ENCODE assay signal across 9 mouse cellular contexts in the genomic region with DNA sequence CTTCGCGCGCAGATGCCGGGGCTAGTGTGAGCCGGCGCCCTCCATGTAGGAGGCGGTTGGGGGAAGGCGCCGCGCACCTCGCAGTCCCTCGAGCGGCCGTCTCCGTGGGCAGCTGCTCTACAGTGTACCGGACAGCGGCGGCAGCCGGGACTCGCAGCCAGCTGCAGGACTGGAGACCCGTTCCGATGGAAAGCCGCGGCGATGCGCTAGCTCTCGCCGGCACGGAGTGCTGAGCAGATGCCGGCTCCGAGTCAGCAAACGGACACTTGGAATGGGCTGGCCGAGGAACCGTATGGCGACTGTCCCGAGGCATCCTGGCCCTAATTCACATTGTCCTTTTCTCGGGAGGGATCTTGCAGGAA. TPM values are rescaled to one million over a fixed set of nuclear protein-coding genes. Genes with fewer than 3 reads are reported as not detected.
DNase-seq lines count a peak whose midpoint lies in the region; ATAC-seq and TF ChIP-seq lines count a peak whose summit lies in the region.
"Had no signal": no experiment of that assay in that cellular context is flagged by ENCODE, and none has a peak within 500 bp of the region (broad histone marks: within the 10 kb centered on the region; RNA-seq: fewer than 3 reads in every experiment).

No protein-coding gene starts in this region.

- H3K4me1 ChIP-seq in lung, embryonic 15.5 days = peaks cover 27% of the 10 kb centered on the region
- H3K4me1 ChIP-seq in forebrain, embryonic 14.5 days (ENCODE audit: control insufficient read depth, insufficient read depth, low read length) = peaks cover 2% of the 10 kb centered on the region; the same call in 1 of the 2 replicates
- H3K4me1 ChIP-seq in limb, embryonic 13.5 days = peaks cover 34% of the 10 kb centered on the region
- H3K4me1 ChIP-seq in small intestine, adult 2 months (ENCODE audit: control insufficient read depth, insufficient read depth, insufficient read length, low read length) = no peaks in the 10 kb centered on the region

- peaks cover 98% of the 10 kb centered on the region for H3K27me3 ChIP-seq in lung, embryonic 15.5 days
- H3K27me3 ChIP-seq in forebrain, embryonic 14.5 days (replicated peaks; ENCODE audit: control insufficient read depth, insufficient read depth, low read length) = peaks cover 97% of the 10 kb centered on the region
- H3K27me3 ChIP-seq in limb, embryonic 13.5 days = peaks cover 98% of the 10 kb centered on the region
- peaks cover 77% of the 10 kb centered on the region for H3K27me3 ChIP-seq in small intestine, adult 2 months (ENCODE audit: control insufficient read depth, insufficient read depth, low read length)

- TF ChIP-seq CTCF in small intestine, adult 2 months (IDR thresholded peaks at IDR 0.05; ENCODE audit: extremely low read depth, insufficient read length, insufficient replicate concordance, low read depth, low read length) = no peak

- no peak for ATAC-seq in lung, embryonic 15.5 days (ENCODE audit: borderline replicate concordance, extremely low read depth, low FRiP score, low TSS enrichment)
- no peak for ATAC-seq in forebrain, embryonic 14.5 days
- ATAC-seq in limb, embryonic 13.5 days (ENCODE audit: low FRiP score, low read depth) = no peak

- peak overlapping the region; percentile 37 for H3K4me3 ChIP-seq in lung, embryonic 15.5 days
- peak overlapping the region; percentile 18 for H3K4me3 ChIP-seq in forebrain, embryonic 14.5 days (ENCODE audit: low read depth, low read length)
- H3K4me3 ChIP-seq in limb, embryonic 13.5 days = peak overlapping the region; percentile 42
- peak overlapping the region; percentile 25; the same call in 1 of the 2 replicates for H3K4me3 ChIP-seq in small intestine, adult 2 months (ENCODE audit: low read depth, low read length)

- no peak for DNase-seq in lung, postnatal 14 days
- DNase-seq in forebrain, embryonic 14.5 days (ENCODE audit: low spot score) = no peak
- DNase-seq in layer of hippocampus, adult 9-10 months (ENCODE audit: low spot score) = no peak
- DNase-seq in frontal cortex, adult 2 months (ENCODE audit: extremely low spot score in 1 of 2, low spot score in 1 of 2) = no peak
- DNase-seq in thymus, adult 18-20 months = no peak

- no peak overlapping the region for H3K9ac ChIP-seq in lung, embryonic 15.5 days
- H3K9ac ChIP-seq in forebrain, embryonic 14.5 days (ENCODE audit: low read length) = no peak overlapping the region
- no peak overlapping the region for H3K9ac ChIP-seq in limb, embryonic 13.5 days

- H3K4me2 ChIP-seq in lung, embryonic 15.5 days = peak overlapping the region; percentile 62
- peak overlapping the region; percentile 36 for H3K4me2 ChIP-seq in forebrain, embryonic 14.5 days (ENCODE audit: low read length)
- peak overlapping the region; percentile 66 for H3K4me2 ChIP-seq in limb, embryonic 13.5 days (replicated peaks)

- H3K27ac ChIP-seq in lung, embryonic 15.5 days = no peak overlapping the region
- H3K27ac ChIP-seq in forebrain, embryonic 14.5 days (ENCODE audit: low read depth, low read length) = no peak overlapping the region
- no peak overlapping the region for H3K27ac ChIP-seq in limb, embryonic 13.5 days
- no peak overlapping the region for H3K27ac ChIP-seq in small intestine, adult 2 months (ENCODE audit: insufficient read depth, low read depth, low read length)

- H3K36me3 ChIP-seq in lung, embryonic 15.5 days = no peaks in the 10 kb centered on the region
- H3K36me3 ChIP-seq in forebrain, embryonic 14.5 days (ENCODE audit: control insufficient read depth, insufficient read depth, low read length) = no peaks in the 10 kb centered on the region
- H3K36me3 ChIP-seq in limb, embryonic 13.5 days = no peaks in the 10 kb centered on the region
- no peaks in the 10 kb centered on the region for H3K36me3 ChIP-seq in small intestine, adult 2 months (ENCODE audit: control insufficient read depth, insufficient read depth, low read length)

- TF ChIP-seq POLR2A in small intestine, adult 2 months (IDR thresholded peaks at IDR 0.05; ENCODE audit: low read depth, low read length) = no peak

- no peaks in the 10 kb centered on the region for H3K9me3 ChIP-seq in lung, embryonic 15.5 days
- no peaks in the 10 kb centered on the region for H3K9me3 ChIP-seq in forebrain, embryonic 14.5 days (replicated peaks; ENCODE audit: control insufficient read depth, low read length)
- no peaks in the 10 kb centered on the region for H3K9me3 ChIP-seq in limb, embryonic 13.5 days

- WGBS in lung, embryonic 15.5 days = under 1% methylated on average over 37 of the region's 37 CpGs
- 1% methylated on average over 37 of the region's 37 CpGs for whole genome bisulfite sequencing in forebrain, embryonic 14.5 days
- WGBS in limb, embryonic 13.5 days = under 1% methylated on average over 34 of the region's 37 CpGs
- WGBS in small intestine, adult 2 months = 1% methylated on average over 37 of the region's 37 CpGs

RNA-seq across cellular contexts. Expression of gene Hmx1, which starts 3.4 kb away (rescaled TPM):
- 0.10 and 0.27 TPM in 2 replicates for polyA plus RNA-seq in lung, embryonic 15.5 days (2015; fragmentation: Nextera tagmentation; extraction: Ambion mirVana)
- polyA plus RNA-seq in forebrain, embryonic 14.5 days (2014; fragmentation: Nextera tagmentation; extraction: Ambion mirVana) = not detected in 2 replicates
- 0.11 TPM in 1 of 2 replicates, not detected in the other for polyA plus RNA-seq in limb, embryonic 13.5 days (2015; fragmentation: Nextera tagmentation; extraction: Ambion mirVana)
- polyA plus RNA-seq in small intestine, adult 2 months (2012; rRNA removed) = not detected in 2 replicates
- not detected in 2 replicates for polyA plus RNA-seq in frontal cortex, adult 2 months (2012; rRNA removed)
- polyA plus RNA-seq: urinary bladder, adult 2 months had no signal
